Mouse (Mus musculus) megakaryocyte, embryonic 14.5 days (primary cell): Measurements from ENCODE around the gene Apoa4.

Experiments used
- FLI1 ChIP-seq: IDR thresholded peaks from 2 replicates; pipeline ENCODE4 v1.6.1; 2012; ENCODE audit warnings: low read length, inconsistent platforms, mixed read lengths
- GATA1 ChIP-seq: IDR thresholded peaks from 3 replicates; pipeline ENCODE4 v1.6.1; 2012; ENCODE audit warnings: mixed read lengths, low read length, inconsistent platforms, borderline replicate concordance

- TF ChIP-seq GATA1 = no peak
- no peak for TF ChIP-seq FLI1
These were observed 32.0 kb upstream of the Apoa4 start for GRCm38 (mm10) chr9:46208401-46208974.
